Mouse (Mus musculus): ENCODE measurements around the gene Ccdc138.

Ccdc138 gene

GRCm38 (mm10) chr10:58585427-58586223 lies 87.9 kb downstream of the Ccdc138 start:
- no peak for DNase-seq (ENCODE audit: low read depth, low spot score)

GRCm38 (mm10) chr10:58594486-58594885 lies 96.7 kb downstream of the Ccdc138 start:
- no peak for DNase-seq (ENCODE audit: low read depth, low spot score)

GRCm38 (mm10) chr10:58595197-58595596 lies 97.4 kb downstream of the Ccdc138 start:
- no peak for DNase-seq (ENCODE audit: low read depth, low spot score)

GRCm38 (mm10) chr10:58595821-58596220 lies 98.1 kb downstream of the Ccdc138 start:
- no peak for DNase-seq (ENCODE audit: low read depth, low spot score)

GRCm38 (mm10) chr10:58600151-58600550 lies 102.4 kb downstream of the Ccdc138 start:
- no peak for DNase-seq (ENCODE audit: low read depth, low spot score)

GRCm38 (mm10) chr10:58600983-58601382 lies 103.2 kb downstream of the Ccdc138 start:
- no peak for DNase-seq (ENCODE audit: low read depth, low spot score)

GRCm38 (mm10) chr10:58601431-58601901 lies 103.7 kb downstream of the Ccdc138 start:
- DNase-seq (ENCODE audit: low read depth, low spot score) = no peak

- no peak for DNase-seq (ENCODE audit: low read depth, low spot score)
These were observed 104.2 kb downstream of the Ccdc138 start for GRCm38 (mm10) chr10:58601946-58602345.

GRCm38 (mm10) chr10:58604779-58605178 lies 107.0 kb downstream of the Ccdc138 start:
- no peak for DNase-seq (ENCODE audit: low read depth, low spot score)

- no peak for DNase-seq (ENCODE audit: low read depth, low spot score)
These were observed 108.6 kb downstream of the Ccdc138 start for GRCm38 (mm10) chr10:58606356-58606755.

GRCm38 (mm10) chr10:58608858-58609257 lies 111.1 kb downstream of the Ccdc138 start:
- no peak for DNase-seq (ENCODE audit: low read depth, low spot score)

- no peak for DNase-seq (ENCODE audit: low read depth, low spot score)
These were observed 112.9 kb downstream of the Ccdc138 start for GRCm38 (mm10) chr10:58610484-58611261.

- DNase-seq (ENCODE audit: low read depth, low spot score) = no peak
These were observed 116.9 kb downstream of the Ccdc138 start for GRCm38 (mm10) chr10:58614601-58615000.

- DNase-seq (ENCODE audit: low read depth, low spot score) = no peak
These were observed 118.8 kb downstream of the Ccdc138 start for GRCm38 (mm10) chr10:58616565-58616964.

- DNase-seq (ENCODE audit: low read depth, low spot score) = no peak
These were observed 120.9 kb downstream of the Ccdc138 start for GRCm38 (mm10) chr10:58618501-58619216.

- no peak for DNase-seq (ENCODE audit: low read depth, low spot score)
These were observed 121.5 kb downstream of the Ccdc138 start for GRCm38 (mm10) chr10:58619266-58619665.

- DNase-seq (ENCODE audit: low read depth, low spot score) = no peak
These were observed 127.3 kb downstream of the Ccdc138 start for GRCm38 (mm10) chr10:58624848-58625711.

Data from retina, adult 2 months (tissue).